7 mouse cellular contexts compared by ENCODE assay signal in the genomic region with DNA sequence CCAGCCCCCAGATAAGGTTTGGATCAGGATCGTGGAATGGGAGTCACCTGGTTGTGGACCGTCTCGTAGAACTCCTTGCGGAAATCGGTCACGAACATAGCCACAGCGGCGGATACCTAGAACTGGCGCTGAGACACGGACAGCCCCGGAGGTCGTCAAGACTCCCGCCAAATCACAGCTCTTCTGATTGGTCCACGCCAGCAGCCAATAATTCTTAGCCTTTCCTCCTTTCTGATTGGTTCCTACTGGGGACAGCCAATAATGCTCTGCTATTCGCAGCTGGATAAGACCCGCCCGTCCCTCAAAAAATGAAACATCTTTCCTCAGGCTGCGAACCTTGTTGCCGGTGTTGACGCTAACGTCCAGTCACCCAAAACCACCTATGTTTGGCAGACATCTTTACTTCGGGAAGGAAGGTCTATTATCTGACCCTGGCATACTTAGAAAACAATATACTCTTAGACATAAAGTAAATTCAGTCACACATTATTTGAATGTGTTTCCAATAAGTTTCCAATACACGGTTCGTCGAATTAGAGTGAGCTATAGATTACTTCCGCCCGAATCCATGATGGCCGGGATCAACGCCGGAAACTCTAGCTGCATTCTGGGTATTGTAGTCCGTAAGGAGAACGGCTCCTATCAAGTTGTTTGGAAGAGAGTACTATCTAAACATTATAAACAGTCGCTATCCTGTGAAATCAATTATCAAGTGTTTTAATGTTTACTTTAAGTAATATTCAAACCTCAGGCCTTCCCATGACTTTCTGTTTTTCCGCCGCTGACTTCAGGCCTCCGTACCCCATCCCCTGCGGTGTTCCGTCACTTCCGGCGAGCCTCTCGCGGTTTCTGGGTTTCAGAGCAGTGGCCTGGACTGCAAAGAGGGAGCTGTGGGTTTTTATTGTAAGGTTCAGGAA. TPM values are rescaled to one million over a fixed set of nuclear protein-coding genes. Genes with fewer than 3 reads are reported as not detected.
DNase-seq lines count a peak whose midpoint lies in the region; ATAC-seq lines count a peak whose summit lies in the region.

A gene (plus strand): TSS at position 312 of the 917 bp plus-strand sequence.
A gene (minus strand): TSS at position 520 of the 917 bp plus-strand sequence.

- peak within 1 kb of the TSS; percentile 73 for H3K9ac ChIP-seq in embryonic facial prominence, embryonic 11.5 days (replicated peaks; ENCODE audit: low read length)
- peak within 1 kb of the TSS; percentile 85 for H3K9ac ChIP-seq in midbrain, embryonic 13.5 days (replicated peaks)

- ATAC-seq in embryonic facial prominence, embryonic 11.5 days (replicated peaks; ENCODE audit: insufficient number of reproducible peaks, low FRiP score, low TSS enrichment, low read depth), result peak; percentile 94
- ATAC-seq in granulocyte monocyte progenitor cell, adult 5-6 weeks (replicated peaks; ENCODE audit: poor library complexity, severe bottlenecking), result peak; percentile 75
- ATAC-seq in midbrain, embryonic 13.5 days, result peak; percentile 95

- no peaks in the 10 kb centered on the region for H3K27me3 ChIP-seq in embryonic facial prominence, embryonic 11.5 days (ENCODE audit: control insufficient read depth, insufficient read depth, low read length)
- H3K27me3 ChIP-seq in limb, embryonic 10.5 days (ENCODE audit: low read depth, poor library complexity, severe bottlenecking), result no peaks in the 10 kb centered on the region
- H3K27me3 ChIP-seq in midbrain, embryonic 13.5 days, result no peaks in the 10 kb centered on the region

- no peak within 1 kb of the TSS for H3K27ac ChIP-seq in embryonic facial prominence, embryonic 11.5 days (replicated peaks; ENCODE audit: low read depth, low read length)
- H3K27ac ChIP-seq in limb, embryonic 10.5 days, result peak within 1 kb of the TSS; percentile 91
- peak within 1 kb of the TSS; percentile 40 for H3K27ac ChIP-seq in midbrain, embryonic 13.5 days

- DNase-seq in adrenal gland, postnatal 14 days, result peak; percentile 95
- DNase-seq in embryonic facial prominence, embryonic 11.5 days (ENCODE audit: low spot score), result peak; percentile 94
- peak; percentile 94 for DNase-seq in kidney, adult 11 months
- peak; percentile 90 for DNase-seq in limb, embryonic 10.5 days (ENCODE audit: low spot score)
- DNase-seq in spleen, adult 12 weeks (ENCODE audit: low spot score), result peak; percentile 80

- H3K9me3 ChIP-seq in embryonic facial prominence, embryonic 11.5 days (replicated peaks; ENCODE audit: control insufficient read depth, low read length), result no peaks in the 10 kb centered on the region
- no peaks in the 10 kb centered on the region for H3K9me3 ChIP-seq in limb, embryonic 10.5 days (replicated peaks)
- H3K9me3 ChIP-seq in midbrain, embryonic 13.5 days, result no peaks in the 10 kb centered on the region

- H3K4me2 ChIP-seq in embryonic facial prominence, embryonic 11.5 days (ENCODE audit: low read depth, low read length), result peak within 1 kb of the TSS; percentile 81
- H3K4me2 ChIP-seq in midbrain, embryonic 13.5 days (replicated peaks), result peak within 1 kb of the TSS; percentile 81

- H3K4me3 ChIP-seq in embryonic facial prominence, embryonic 11.5 days (ENCODE audit: low read depth, low read length), result peak within 1 kb of the TSS; percentile 67
- H3K4me3 ChIP-seq in limb, embryonic 10.5 days, result peak within 1 kb of the TSS; percentile 89
- peak within 1 kb of the TSS; percentile 77 for H3K4me3 ChIP-seq in midbrain, embryonic 13.5 days (replicated peaks)

- H3K4me1 ChIP-seq in embryonic facial prominence, embryonic 11.5 days (ENCODE audit: control insufficient read depth, insufficient read depth, low read length), result no peaks in the 10 kb centered on the region
- H3K4me1 ChIP-seq in limb, embryonic 10.5 days, result peaks cover 19% of the 10 kb centered on the region
- H3K4me1 ChIP-seq in midbrain, embryonic 13.5 days (replicated peaks), result peaks cover 23% of the 10 kb centered on the region

- whole genome bisulfite sequencing in embryonic facial prominence, embryonic 11.5 days, result under 1% methylated on average over 42 of the region's 42 CpGs
- under 1% methylated on average over 42 of the region's 42 CpGs for WGBS in limb, embryonic 10.5 days
- 0% methylated on average over 42 of the region's 42 CpGs for WGBS in midbrain, embryonic 13.5 days

- H3K36me3 ChIP-seq in embryonic facial prominence, embryonic 11.5 days (replicated peaks; ENCODE audit: control insufficient read depth, insufficient read depth, low read depth, low read length), result no peaks in the 10 kb centered on the region
- H3K36me3 ChIP-seq in limb, embryonic 10.5 days, result peaks cover 63% of the 10 kb centered on the region
- peaks cover 31% of the 10 kb centered on the region for H3K36me3 ChIP-seq in midbrain, embryonic 13.5 days

RNA-seq across cellular contexts. Expression of the first gene that starts in this region (rescaled TPM):
- 90.5 and 95.1 TPM in 2 replicates for total RNA-seq in adrenal gland, postnatal 14 days (2021)
- polyA plus RNA-seq in embryonic facial prominence, embryonic 11.5 days (2014; fragmentation: Nextera tagmentation; extraction: Ambion mirVana), result 82.1 and 84.7 TPM in 2 replicates
- 56.5 and 56.9 TPM in 2 replicates for total RNA-seq in granulocyte monocyte progenitor cell, adult 5-6 weeks (2014; fragmentation: Nextera tagmentation)
- 48.3 and 61.8 TPM in 2 replicates for total RNA-seq in granulocyte monocyte progenitor cell, adult 5-6 weeks (2017)
- 99.3 and 118 TPM in 2 replicates for polyA plus RNA-seq in limb, embryonic 10.5 days (2016; fragmentation: Nextera tagmentation; extraction: Ambion mirVana)
- polyA plus RNA-seq in midbrain, embryonic 13.5 days (2015; fragmentation: Nextera tagmentation; extraction: Ambion mirVana), result 112 and 121 TPM in 2 replicates

RNA-seq across cellular contexts. Expression of the second gene that starts in this region (rescaled TPM):
- total RNA-seq in adrenal gland, postnatal 14 days (2021), result 13.1 and 14.6 TPM in 2 replicates
- polyA plus RNA-seq in embryonic facial prominence, embryonic 11.5 days (2014; fragmentation: Nextera tagmentation; extraction: Ambion mirVana), result 71.8 and 83.1 TPM in 2 replicates
- 73.9 and 90.3 TPM in 2 replicates for total RNA-seq in granulocyte monocyte progenitor cell, adult 5-6 weeks (2014; fragmentation: Nextera tagmentation)
- total RNA-seq in granulocyte monocyte progenitor cell, adult 5-6 weeks (2017), result 96.0 and 110 TPM in 2 replicates
- 82.9 and 88.0 TPM in 2 replicates for polyA plus RNA-seq in limb, embryonic 10.5 days (2016; fragmentation: Nextera tagmentation; extraction: Ambion mirVana)
- 17.4 and 18.5 TPM in 2 replicates for polyA plus RNA-seq in midbrain, embryonic 13.5 days (2015; fragmentation: Nextera tagmentation; extraction: Ambion mirVana)
